Mouse (Mus musculus) adrenal gland, postnatal 25 days (tissue): Measurements from ENCODE around the gene Lsamp. TPM values are rescaled to one million over a fixed set of nuclear protein-coding genes. Genes with fewer than 3 reads are reported as not detected.

Source experiments
- DNase-seq: peaks from one replicate; pipeline ENCODE4 v3.0.0; 2021; ENCODE audit warnings: mixed read lengths
- long read RNA-seq: library from polyadenylated mRNA; stranded (forward); transcript quantifications from one replicate; pipeline ENCODE4 v2.0.0, GENCODE M21; 2021
- total RNA-seq: library from RNA; stranded (reverse); gene quantifications from 2 replicates; pipeline ENCODE4 v1.2.3, GENCODE M21; 2021

The Lsamp gene
- 6.7 and 8.0 TPM in 2 replicates for total RNA-seq
- long read RNA-seq, partial matches to known transcripts = 0 of 1 reads
- long read RNA-seq, other reads (novel, unspliced or antisense) = 1 of 1 reads

- peak; percentile 75 for DNase-seq
Observed at GRCm38 (mm10) chr16:39984205-39984634, at the start of gene Lsamp. Gene Lsamp (plus strand): TSS chr16:39984361.

DNA sequence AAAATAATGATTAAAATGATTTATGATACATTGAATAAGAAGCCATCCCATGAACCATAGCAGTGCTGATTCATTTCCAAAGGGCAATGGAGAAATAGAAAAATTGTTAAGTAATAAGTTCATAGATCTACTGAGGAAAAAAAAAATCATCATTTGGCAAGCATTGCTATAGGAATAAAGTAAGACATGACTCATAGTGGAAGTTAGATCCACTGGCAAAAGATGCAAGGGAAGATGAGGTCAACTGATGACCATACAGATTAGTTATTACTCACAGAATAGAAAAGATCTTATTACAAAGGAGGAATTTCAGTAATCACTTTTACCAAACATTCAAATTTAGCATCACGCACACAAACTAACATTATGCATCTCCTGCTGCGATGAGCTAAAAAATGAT, 26.5 kb upstream of the Lsamp start:
- DNase-seq = no peak

- DNase-seq = no peak
Observed at GRCm38 (mm10) chr16:39972712-39973111, 11.4 kb upstream of the Lsamp start.

- DNase-seq = peak; percentile 4
Observed at GRCm38 (mm10) chr16:39984635-39985291, 602 bp downstream of the Lsamp start.

DNA sequence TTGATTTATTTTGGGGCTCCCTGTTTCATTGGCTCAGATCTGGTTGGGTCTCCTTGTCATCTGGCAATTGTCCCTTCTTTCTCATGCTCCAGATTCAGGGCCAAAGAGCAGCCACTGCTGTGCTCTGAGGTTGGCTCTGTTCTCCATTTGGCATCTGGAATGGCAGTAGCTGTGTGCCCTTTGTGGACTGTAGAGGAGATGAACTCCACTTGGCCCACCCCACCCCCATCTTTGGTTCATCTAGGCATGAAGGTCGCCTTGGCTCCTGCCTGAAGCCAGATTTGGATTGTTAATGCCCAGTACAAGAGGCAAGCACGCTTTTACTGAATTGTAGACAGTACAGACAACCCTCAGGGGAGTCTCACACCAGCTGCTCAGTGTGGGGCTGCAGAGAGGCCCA, 4.3 kb downstream of the Lsamp start:
- peak; percentile 0 for DNase-seq

GRCm38 (mm10) chr16:39994821-39995220, 10.7 kb downstream of the Lsamp start:
- no peak for DNase-seq

GRCm38 (mm10) chr16:40008800-40009199, 24.6 kb downstream of the Lsamp start:
- DNase-seq = no peak

DNA sequence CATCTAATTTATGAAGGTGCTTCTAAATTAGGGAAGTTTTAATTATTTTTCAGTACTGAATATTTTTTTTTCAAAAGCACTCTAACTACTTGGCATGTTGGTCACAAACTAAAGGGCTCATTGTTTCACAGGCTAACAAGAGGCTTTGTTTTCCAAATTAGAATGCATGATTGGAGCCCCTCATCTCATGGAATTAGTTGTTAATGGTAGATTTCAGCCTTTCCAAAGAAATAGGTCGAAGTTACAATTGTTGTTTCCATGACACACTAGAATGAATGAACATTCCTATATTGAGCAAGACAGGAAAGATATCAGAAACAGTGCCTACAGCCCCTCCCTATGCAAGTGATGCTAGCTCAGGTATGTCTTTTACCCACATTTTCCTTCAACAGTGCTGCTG, 26.9 kb downstream of the Lsamp start:
- DNase-seq = no peak

DNA sequence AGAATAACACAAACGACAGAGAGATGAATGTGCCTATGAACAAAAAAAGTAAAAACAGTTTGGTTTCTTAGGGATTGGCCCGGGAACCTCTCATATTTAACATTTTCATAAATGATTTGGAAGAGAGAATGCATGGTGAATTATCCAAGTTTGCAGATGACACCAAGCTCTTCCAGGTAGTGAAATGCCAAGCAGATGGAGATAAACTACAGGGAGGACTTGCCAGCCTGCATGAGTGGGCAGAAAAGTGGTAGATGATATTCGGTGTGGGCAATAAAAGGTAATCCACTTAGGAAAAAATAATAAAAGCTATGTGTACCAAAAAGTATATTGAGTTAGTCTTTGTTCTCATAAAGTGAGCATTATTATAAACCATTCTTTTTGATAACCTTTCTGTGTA, 38.5 kb downstream of the Lsamp start:
- DNase-seq = no peak

DNA sequence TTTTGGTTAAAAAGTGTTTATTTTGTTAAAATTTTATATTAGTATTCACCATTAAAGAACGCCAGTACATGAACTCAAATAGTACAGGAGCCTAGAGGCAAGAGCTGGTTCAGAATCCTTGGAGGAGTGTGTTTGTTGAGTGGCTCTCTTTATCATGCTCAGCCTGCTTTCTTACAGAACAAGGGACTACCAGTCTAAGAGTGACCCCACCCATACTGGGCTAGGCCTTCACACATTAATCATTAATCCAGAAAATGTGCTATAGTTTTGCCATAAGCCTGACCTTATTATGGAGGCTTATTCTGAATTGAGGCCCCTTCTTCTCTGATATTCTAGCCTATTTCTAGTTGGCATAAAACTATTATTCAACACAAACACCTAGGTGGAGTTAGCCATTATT, 52.6 kb downstream of the Lsamp start:
- no peak for DNase-seq

GRCm38 (mm10) chr16:40059546-40059945, 75.4 kb downstream of the Lsamp start:
- no peak for DNase-seq

DNA sequence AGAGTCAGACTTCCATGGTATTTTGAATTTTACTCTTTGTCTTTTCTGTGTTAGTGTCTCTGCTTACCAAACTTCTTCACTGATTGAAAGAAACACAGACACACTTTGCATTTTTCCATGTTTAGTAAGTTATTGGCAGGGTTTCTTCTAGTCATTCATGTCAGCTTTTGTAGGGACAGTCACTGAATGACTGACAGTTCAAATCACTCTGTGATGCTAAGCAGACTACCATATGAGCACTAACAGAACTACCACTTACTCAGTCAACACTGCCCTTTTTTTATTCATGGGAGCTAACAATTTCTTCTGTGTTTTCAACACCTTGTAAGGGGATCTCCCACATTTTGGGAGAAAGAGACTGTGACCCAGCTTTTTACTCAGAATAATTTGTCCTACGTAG, 75.8 kb downstream of the Lsamp start:
- no peak for DNase-seq

DNA sequence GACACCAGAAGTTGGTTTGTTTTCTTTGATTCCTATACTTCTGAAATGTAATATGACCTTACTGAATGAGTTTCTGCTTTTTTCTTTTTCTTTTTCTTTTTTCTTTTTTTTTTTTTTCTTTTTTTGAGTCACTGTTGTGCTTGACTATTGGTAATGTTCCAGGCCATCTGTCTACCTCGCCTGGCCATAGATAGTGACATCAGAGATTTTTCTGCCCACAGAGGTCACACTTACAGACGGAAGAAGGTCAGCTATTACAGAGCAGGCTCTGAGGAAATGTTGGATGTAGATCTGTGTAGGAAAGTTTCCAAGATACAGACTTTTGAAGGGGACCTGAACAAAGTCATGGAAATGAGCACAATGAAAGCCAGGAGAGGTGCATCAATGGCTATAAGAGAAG, 76.3 kb downstream of the Lsamp start:
- DNase-seq = no peak

GRCm38 (mm10) chr16:40075556-40075955, 91.4 kb downstream of the Lsamp start:
- DNase-seq = peak; percentile 36

DNA sequence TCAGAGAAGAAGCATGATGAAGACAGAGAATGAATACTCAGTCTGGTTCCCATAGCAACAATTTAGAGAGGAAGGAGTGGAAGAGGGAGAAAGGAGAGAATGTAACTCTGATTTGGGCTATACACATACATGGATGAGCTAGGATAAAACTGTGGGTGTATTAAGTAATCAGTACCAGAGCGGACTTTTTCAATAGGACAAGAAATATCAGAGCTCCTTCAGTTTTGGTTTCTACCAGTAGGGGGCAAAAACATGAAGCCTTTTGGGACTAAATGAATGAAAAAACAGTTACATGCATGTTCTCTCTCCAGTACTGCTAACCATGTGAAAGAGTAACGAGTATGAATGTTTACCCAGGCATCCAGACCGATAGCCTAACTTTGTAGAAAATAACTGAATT, 96.1 kb downstream of the Lsamp start:
- DNase-seq = no peak

DNA sequence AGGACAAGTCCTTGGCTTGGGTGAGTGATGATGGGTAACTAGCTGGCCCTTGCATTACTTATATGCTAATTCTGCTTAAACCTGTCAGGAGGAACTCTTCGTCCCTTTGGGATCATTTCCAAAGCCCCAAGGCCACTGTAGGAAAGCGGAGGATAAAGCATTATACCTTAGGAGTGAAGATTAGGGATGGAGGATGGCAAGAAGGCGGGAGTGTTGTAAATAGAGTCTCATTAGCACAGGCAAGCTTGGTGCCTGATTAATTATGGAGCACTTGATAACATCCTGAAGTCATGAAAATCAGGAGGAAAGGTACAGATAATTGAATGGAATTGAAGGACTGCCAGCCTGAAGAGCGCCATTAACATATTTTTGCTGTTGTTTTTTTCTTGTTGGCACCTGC, 120.2 kb downstream of the Lsamp start:
- DNase-seq = no peak

DNA sequence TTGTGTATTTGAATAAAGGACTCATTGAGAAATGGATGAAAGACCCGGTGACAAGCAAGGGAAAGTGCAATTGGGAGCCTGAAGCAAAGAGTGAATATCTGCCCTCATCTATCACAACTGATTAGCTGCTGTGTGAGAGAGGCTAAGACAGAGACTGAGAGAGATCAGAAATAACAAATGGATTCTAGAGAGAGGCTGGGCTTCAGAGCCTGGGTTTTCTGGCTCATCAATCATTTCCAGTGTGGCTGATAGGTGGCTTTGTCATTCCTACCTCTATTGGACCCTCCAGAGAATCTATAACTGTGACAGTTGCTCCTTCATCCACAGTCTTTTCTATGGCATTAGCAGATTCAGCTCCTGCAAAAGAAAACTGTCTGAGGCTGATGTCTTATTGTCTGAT, 198.8 kb downstream of the Lsamp start:
- no peak for DNase-seq

DNA sequence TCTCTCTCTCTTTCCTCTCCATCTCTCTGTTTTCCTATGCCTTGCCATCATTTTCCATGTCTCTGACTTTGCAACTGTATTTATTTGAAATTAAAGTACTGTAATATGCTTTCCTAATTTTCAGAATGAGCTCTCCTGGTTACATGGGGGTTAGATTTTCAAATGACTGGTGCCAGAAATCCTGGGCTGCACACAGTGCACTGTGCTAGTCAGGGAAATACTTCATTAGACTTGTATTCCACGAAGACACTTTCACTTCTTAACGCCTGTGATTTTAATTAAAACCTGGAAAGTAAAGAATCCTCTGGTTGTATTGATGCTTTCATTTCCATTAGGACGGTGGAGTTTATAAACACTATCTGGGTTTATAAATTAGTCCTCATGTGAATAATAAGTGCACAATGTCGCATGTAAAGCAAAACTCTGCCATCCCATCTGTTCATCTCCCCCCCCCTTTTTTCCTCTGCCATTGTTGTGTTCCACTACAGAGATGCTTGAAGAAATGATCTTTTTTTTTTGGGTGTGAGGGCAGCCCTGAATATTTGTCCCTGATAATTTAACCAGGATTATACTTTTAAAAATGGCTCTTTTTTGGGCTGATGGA, 203.9 kb downstream of the Lsamp start:
- DNase-seq = no peak

GRCm38 (mm10) chr16:40194401-40194800, 210.2 kb downstream of the Lsamp start:
- peak; percentile 61 for DNase-seq

- no peak for DNase-seq
Observed at GRCm38 (mm10) chr16:40194839-40195238, 210.7 kb downstream of the Lsamp start.

- DNase-seq = peak; percentile 12
Observed at GRCm38 (mm10) chr16:40228627-40229026, 244.5 kb downstream of the Lsamp start.

GRCm38 (mm10) chr16:40233066-40233465, 248.9 kb downstream of the Lsamp start:
- no peak for DNase-seq

GRCm38 (mm10) chr16:40234151-40234895, 250.2 kb downstream of the Lsamp start:
- DNase-seq = no peak
